Mouse (Mus musculus) forebrain, embryonic 15.5 days (tissue): ENCODE results near the gene Xrcc2. TPM values are rescaled to one million over a fixed set of nuclear protein-coding genes. Genes with fewer than 3 reads are reported as not detected.
"Not testable (repeated sequence)": the region's sequence is repeated elsewhere in the genome, so short reads cannot be mapped to it uniquely, and the experiment has no call there.

ENCODE experiments used
- ATAC-seq: fragments of 200-750 bp; cut with Nextera tagmentation; replicated peaks from 2 replicates; pipeline ENCODE4 v1.8.0; 2017; ENCODE audit warnings: mild to moderate bottlenecking, moderate TSS enrichment, moderate library complexity
- H3K27ac ChIP-seq: fragments of 300-500 bp; sonication (generic); replicated peaks from 2 replicates; pipeline ENCODE4 v1.5.1; 2015; ENCODE audit warnings: mild to moderate bottlenecking, inconsistent platforms
- H3K27me3 ChIP-seq: fragments of 300-500 bp; sonication (generic); 2 replicates; pipeline ENCODE4 v1.6.1; 2015; ENCODE audit warnings: inconsistent platforms
- H3K36me3 ChIP-seq: fragments of 300-500 bp; sonication (generic); 2 replicates; pipeline ENCODE4 v1.6.1; 2015; ENCODE audit warnings: mild to moderate bottlenecking, inconsistent platforms
- H3K4me1 ChIP-seq: fragments of 300-500 bp; sonication (generic); 2 replicates; pipeline ENCODE4 v1.6.1; 2015; ENCODE audit warnings: inconsistent platforms
- H3K4me2 ChIP-seq: fragments of 300-500 bp; sonication (generic); replicated peaks from 2 replicates; pipeline ENCODE4 v1.6.1; 2015; ENCODE audit warnings: mild to moderate bottlenecking, inconsistent platforms
- H3K4me3 ChIP-seq: fragments of 300-500 bp; sonication (generic); 2 replicates; pipeline ENCODE4 v1.5.1; 2015; ENCODE audit warnings: mild to moderate bottlenecking, inconsistent platforms
- H3K9ac ChIP-seq: fragments of 300-500 bp; sonication (generic); replicated peaks from 2 replicates; pipeline ENCODE4 v1.6.1; 2015; ENCODE audit warnings: mild to moderate bottlenecking, inconsistent platforms
- H3K9me3 ChIP-seq: fragments of 300-500 bp; sonication (generic); 2 replicates; pipeline ENCODE4 v1.6.1; 2016; ENCODE audit warnings: inconsistent platforms
- whole genome bisulfite sequencing: fragments of 180-500 bp; shearing (Covaris S2); methylation state at CpG from one replicate; pipeline ENCODE4 v1.1.7; 2015; ENCODE audit warnings: mixed read lengths; 5-methylcytosine and 5-hydroxymethylcytosine counted together
- polyA plus RNA-seq: library from polyadenylated mRNA; unstranded; fragments of >200 nt; fragmentation: Nextera tagmentation; extraction: Ambion mirVana; gene quantifications from 2 replicates; pipeline ENCODE4 v1.2.1, GENCODE M21; 2015

The Xrcc2 gene
- polyA plus RNA-seq, 1 experiment from 2014 or later, result 6.6 TPM

- Histone ChIP-seq H3K36me3 (no peaks in the 10 kb centered on the region), H3K9me3 (no peaks in the 10 kb centered on the region), H3K27me3 (no peaks in the 10 kb centered on the region), H3K9ac (no peak overlapping the region), H3K4me1 (0 out of 2 replicates have a peak, but pooled peaks cover 4% of the 10 kb centered on the region), H3K4me2 (no peak overlapping the region), H3K4me3 (no peak overlapping the region), H3K27ac (no peak overlapping the region)
- no peak for ATAC-seq
- 59% methylated on average over 2 of the region's 2 CpGs for WGBS
These were observed 17.4 kb upstream of the Xrcc2 start for GRCm38 (mm10) chr5:25723016-25723415.

- ATAC-seq, result no peak
- no peak overlapping the region for H3K9ac ChIP-seq
These were observed 13.8 kb upstream of the Xrcc2 start for GRCm38 (mm10) chr5:25719390-25719789.

GRCm38 (mm10) chr5:25713001-25713706 is 7.5 kb upstream of the Xrcc2 start:
- not testable (repeated sequence) for H3K27me3 ChIP-seq, H3K4me2 ChIP-seq, H3K4me1 ChIP-seq, H3K9ac ChIP-seq, H3K27ac ChIP-seq, ATAC-seq, H3K4me3 ChIP-seq, H3K36me3 ChIP-seq, H3K9me3 ChIP-seq
- 91% methylated on average over 4 of the region's 4 CpGs for WGBS

More at GRCm38 (mm10) chr5:25719390-25719789, 13.8 kb upstream of the Xrcc2 start:
- no peaks in the 10 kb centered on the region for H3K27me3 ChIP-seq
- 59% methylated on average over 4 of the region's 4 CpGs for WGBS
- no peak overlapping the region for H3K27ac ChIP-seq
- H3K4me1 ChIP-seq, result 0 out of 2 replicates have a peak, but pooled peaks cover 4% of the 10 kb centered on the region
- H3K4me3 ChIP-seq, result no peak overlapping the region
- no peak overlapping the region for H3K4me2 ChIP-seq
- no peaks in the 10 kb centered on the region for H3K36me3 ChIP-seq
- no peaks in the 10 kb centered on the region for H3K9me3 ChIP-seq

GRCm38 (mm10) chr5:25704702-25705566 is 691 bp downstream of the Xrcc2 start:
- Histone ChIP-seq H3K27me3 (no peaks in the 10 kb centered on the region), H3K4me1 (peaks cover 16% of the 10 kb centered on the region), H3K4me3 (peak overlapping the region; percentile 94), H3K27ac (peak overlapping the region; percentile 74), H3K36me3 (0 out of 2 replicates have a peak, but pooled peaks cover 8% of the 10 kb centered on the region), H3K9me3 (no peaks in the 10 kb centered on the region), H3K9ac (peak overlapping the region; percentile 83), H3K4me2 (peak overlapping the region; percentile 77)
- 20% methylated on average over 19 of the region's 19 CpGs for WGBS
- ATAC-seq, result peak; percentile 36

GRCm38 (mm10) chr5:25697941-25698340 is 7.7 kb downstream of the Xrcc2 start:
- Histone ChIP-seq H3K4me1 (peaks cover 18% of the 10 kb centered on the region), H3K36me3 (0 out of 2 replicates have a peak, but pooled peaks cover 13% of the 10 kb centered on the region), H3K9me3 (no peaks in the 10 kb centered on the region), H3K4me3 (no peak overlapping the region), H3K9ac (no peak overlapping the region), H3K27me3 (no peaks in the 10 kb centered on the region), H3K27ac (no peak overlapping the region), H3K4me2 (no peak overlapping the region)
- peak; percentile 78; the same call in 1 of the 2 replicates for ATAC-seq
- WGBS, result 64% methylated on average over 7 of the region's 7 CpGs

GRCm38 (mm10) chr5:25696256-25696655 is 9.4 kb downstream of the Xrcc2 start:
- Histone ChIP-seq H3K27me3 (no peaks in the 10 kb centered on the region), H3K4me2 (no peak overlapping the region), H3K36me3 (0 out of 2 replicates have a peak, but pooled peaks cover 9% of the 10 kb centered on the region), H3K9ac (no peak overlapping the region), H3K27ac (peak overlapping the region; percentile 49; the same call in 1 of the 2 replicates), H3K4me1 (peaks cover 18% of the 10 kb centered on the region), H3K9me3 (no peaks in the 10 kb centered on the region), H3K4me3 (no peak overlapping the region)
- no peak for ATAC-seq
- 48% methylated on average over 7 of the region's 7 CpGs for WGBS

- Histone ChIP-seq H3K9me3 (no peaks in the 10 kb centered on the region), H3K4me2 (no peak overlapping the region), H3K27me3 (no peaks in the 10 kb centered on the region), H3K36me3 (0 out of 2 replicates have a peak, but pooled peaks cover 9% of the 10 kb centered on the region), H3K27ac (peak overlapping the region; percentile 49), H3K4me3 (no peak overlapping the region), H3K4me1 (peaks cover 18% of the 10 kb centered on the region), H3K9ac (no peak overlapping the region)
- ATAC-seq, result no peak
- 74% methylated on average over 6 of the region's 6 CpGs for WGBS
These were observed 9.8 kb downstream of the Xrcc2 start for GRCm38 (mm10) chr5:25695786-25696185.

GRCm38 (mm10) chr5:25671696-25672520 is 33.7 kb downstream of the Xrcc2 start:
- H3K27ac ChIP-seq, result no peak overlapping the region
- H3K4me1 ChIP-seq, result no peaks in the 10 kb centered on the region
- no peaks in the 10 kb centered on the region for H3K36me3 ChIP-seq
- H3K4me3 ChIP-seq, result no peak overlapping the region
- no peak overlapping the region for H3K4me2 ChIP-seq
- H3K27me3 ChIP-seq, result no peaks in the 10 kb centered on the region
- ATAC-seq, result no peak
- WGBS, result 90% methylated on average over 31 of the region's 31 CpGs
- no peaks in the 10 kb centered on the region for H3K9me3 ChIP-seq
- H3K9ac ChIP-seq, result no peak overlapping the region

GRCm38 (mm10) chr5:25671051-25671450 is 34.6 kb downstream of the Xrcc2 start:
- WGBS, result 43% methylated on average over 3 of the region's 3 CpGs

GRCm38 (mm10) chr5:25668306-25668705 is 37.3 kb downstream of the Xrcc2 start:
- Histone ChIP-seq H3K36me3 (no peaks in the 10 kb centered on the region), H3K27ac (no peak overlapping the region), H3K9me3 (no peaks in the 10 kb centered on the region), H3K4me1 (peaks cover 15% of the 10 kb centered on the region), H3K27me3 (no peaks in the 10 kb centered on the region), H3K4me2 (no peak overlapping the region), H3K4me3 (no peak overlapping the region), H3K9ac (no peak overlapping the region)
- WGBS, result 86% methylated on average over 9 of the region's 9 CpGs
- no peak for ATAC-seq

More at GRCm38 (mm10) chr5:25671051-25671450, 34.6 kb downstream of the Xrcc2 start:
- peaks cover 7% of the 10 kb centered on the region for H3K4me1 ChIP-seq
- ATAC-seq, result no peak
- no peaks in the 10 kb centered on the region for H3K27me3 ChIP-seq
- no peaks in the 10 kb centered on the region for H3K9me3 ChIP-seq
- no peak overlapping the region for H3K27ac ChIP-seq
- H3K4me3 ChIP-seq, result no peak overlapping the region
- H3K4me2 ChIP-seq, result no peak overlapping the region
- H3K36me3 ChIP-seq, result no peaks in the 10 kb centered on the region
- no peak overlapping the region for H3K9ac ChIP-seq

- 63% methylated on average over 9 of the region's 9 CpGs for WGBS
- no peaks in the 10 kb centered on the region for H3K36me3 ChIP-seq
- peaks cover 15% of the 10 kb centered on the region for H3K4me1 ChIP-seq
- H3K27me3 ChIP-seq, result no peaks in the 10 kb centered on the region
- H3K9me3 ChIP-seq, result no peaks in the 10 kb centered on the region
- ATAC-seq, result peak; percentile 10; the same call in 1 of the 2 replicates
- H3K9ac ChIP-seq, result no peak overlapping the region
- no peak overlapping the region for H3K4me2 ChIP-seq
- H3K27ac ChIP-seq, result peak overlapping the region; percentile 75
- H3K4me3 ChIP-seq, result no peak overlapping the region
These were observed 38.9 kb downstream of the Xrcc2 start for GRCm38 (mm10) chr5:25666684-25667083.
